In the genomic region with DNA sequence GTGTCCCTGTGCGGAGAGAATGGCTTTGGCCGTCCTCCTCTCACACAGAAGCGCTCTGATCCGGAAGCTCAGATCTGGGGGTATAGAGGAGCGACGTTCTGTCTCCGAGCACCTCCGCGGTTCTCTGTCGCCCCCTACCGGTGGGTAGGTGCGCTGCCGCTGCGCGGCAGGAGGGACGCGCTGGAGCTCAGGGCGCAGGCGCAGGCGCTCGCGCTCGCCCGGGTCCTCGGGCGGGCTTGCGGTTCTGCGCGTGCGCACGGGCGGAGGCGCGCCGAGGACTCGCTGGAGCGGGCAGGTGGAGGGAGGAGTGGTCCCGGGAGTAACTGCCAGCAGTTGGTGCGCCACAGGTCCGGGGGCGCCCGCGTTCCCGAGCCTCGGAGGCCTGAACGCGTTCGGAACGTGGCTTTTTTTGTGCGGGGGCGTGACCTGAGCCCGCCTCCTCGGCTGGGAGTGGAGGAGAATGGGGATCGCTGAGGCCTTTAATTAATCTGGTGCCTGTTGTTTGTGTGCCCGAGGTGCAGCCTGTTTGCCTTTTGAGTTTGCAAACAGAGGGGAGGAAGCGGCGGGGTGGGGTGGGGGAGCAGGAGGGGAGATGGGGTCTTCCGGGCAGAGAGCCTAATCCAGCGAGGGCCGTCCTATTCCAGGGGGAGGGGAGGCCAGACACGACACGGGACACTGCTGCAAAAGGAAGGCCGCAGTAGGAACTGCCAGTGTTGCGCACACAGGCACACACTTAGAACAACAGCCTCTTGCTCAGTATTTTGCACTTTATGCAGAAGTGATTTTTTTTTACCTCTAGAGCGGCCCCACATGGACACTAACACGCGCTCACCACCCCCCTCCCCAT, we compare ENCODE assay signal across 8 mouse cellular contexts. TPM values are rescaled to one million over a fixed set of nuclear protein-coding genes. Genes with fewer than 3 reads are reported as not detected.
DNase-seq lines count a peak whose midpoint lies in the region; ATAC-seq lines count a peak whose summit lies in the region.

TSS of gene Tmem106c (plus strand) at position 212 of the 847 bp plus-strand sequence.

- no peaks in the 10 kb centered on the region for H3K27me3 ChIP-seq in hindbrain, embryonic 16.5 days (replicated peaks; ENCODE audit: control insufficient read depth, insufficient read depth, low read length)

- H3K4me3 ChIP-seq in hindbrain, embryonic 16.5 days (ENCODE audit: low read length), result peak within 1 kb of the TSS; percentile 76
- peak within 1 kb of the TSS; percentile 82 for H3K4me3 ChIP-seq in macrophage (ENCODE audit: inconsistent target)

- WGBS in hindbrain, embryonic 16.5 days, result under 1% methylated on average over 67 of the region's 67 CpGs
- under 1% methylated on average over 58 of the region's 67 CpGs for WGBS in macrophage (ENCODE audit: missing documents)

- H3K27ac ChIP-seq in hindbrain, embryonic 16.5 days (ENCODE audit: low read depth, low read length), result peak within 1 kb of the TSS; percentile 87
- peak within 1 kb of the TSS; percentile 36 for H3K27ac ChIP-seq in macrophage

- no peaks in the 10 kb centered on the region for H3K9me3 ChIP-seq in hindbrain, embryonic 16.5 days (ENCODE audit: control insufficient read depth, low read length)

- H3K36me3 ChIP-seq in hindbrain, embryonic 16.5 days (ENCODE audit: control insufficient read depth, insufficient read depth, low read length), result no peaks in the 10 kb centered on the region
- 0 out of 2 replicates have a peak, but pooled peaks cover 2% of the 10 kb centered on the region for H3K36me3 ChIP-seq in macrophage (ENCODE audit: inconsistent target)

- H3K79me2 ChIP-seq in macrophage (ENCODE audit: inconsistent target), result no peaks in the 10 kb centered on the region

- DNase-seq in T-cell, adult 2 months (ENCODE audit: low spot score), result peak; percentile 92
- peak; percentile 90 to 92 for DNase-seq in cerebellum, postnatal 36 days
- peak; percentile 91 for DNase-seq in gastrocnemius, adult 18-20 months (ENCODE audit: low spot score)
- DNase-seq in left cerebral cortex, adult 18-20 months (ENCODE audit: low spot score in 2 of 2), result peak; percentile 88 to 93
- peak; percentile 92 for DNase-seq in right cerebral cortex, adult 18-20 months
- peak; percentile 71 for DNase-seq in urinary bladder, postnatal 10 days (ENCODE audit: low spot score)

- H3K4me1 ChIP-seq in hindbrain, embryonic 16.5 days (ENCODE audit: control insufficient read depth, insufficient read depth, low read depth, low read length), result peaks cover 6% of the 10 kb centered on the region; the same call in 1 of the 2 replicates

- ATAC-seq in hindbrain, embryonic 16.5 days, result peak; percentile 93

- peak within 1 kb of the TSS; percentile 87 for H3K4me2 ChIP-seq in hindbrain, embryonic 16.5 days (ENCODE audit: low read length)

- H3K9ac ChIP-seq in hindbrain, embryonic 16.5 days (ENCODE audit: low read depth, low read length), result peak within 1 kb of the TSS; percentile 86

RNA-seq across cellular contexts. Expression of gene Tmem106c, which starts in this region (rescaled TPM):
- total RNA-seq in gastrocnemius, adult 18-20 months (2021), result 1 to 10 TPM; 5.8 to 7.4 TPM
- 58.3 and 60.6 TPM in 2 replicates for polyA plus RNA-seq in hindbrain, embryonic 16.5 days (2015; fragmentation: Nextera tagmentation; extraction: Ambion mirVana)
- total RNA-seq in left cerebral cortex, adult 18-20 months (2021), result 10 to 100 TPM; 33.2 to 34.9 TPM
- 10 to 100 TPM in 16 of 26 experiments, 1 to 10 TPM in 10; 4.2 to 43.0 (median 16.8) TPM for total RNA-seq in macrophage (2018; cell fraction: chromatin; rRNA removed)
- 10 to 100 TPM; 24.4 to 49.6 (median 37.5) TPM for total RNA-seq in macrophage (2018; cell fraction: cytosol; rRNA removed)
- total RNA-seq in macrophage (2018; cell fraction: nucleus; rRNA removed), result 10 to 100 TPM in 25 of 26 experiments, 1 to 10 TPM in 1; 9.6 to 67.6 (median 19.3) TPM
- 43.3 to 54.3 TPM (median 47.9 TPM) in 3 replicates for polyA plus RNA-seq in macrophage (2018)

Comparison
In these comparisons a context has a peak if more than half of its experiments do, and no peak if none do; other contexts are left out.
1. Peak in every context shown above with its lines: DNase-seq, ATAC-seq, H3K4me3 ChIP-seq and H3K27ac ChIP-seq.
2. RNA of gene Tmem106c (total RNA-seq): 33.2 to 34.9 TPM in left cerebral cortex, adult 18-20 months; 5.8 to 7.4 TPM in gastrocnemius, adult 18-20 months; every median in the first group is over 4 times any median in the second.